Mouse (Mus musculus) midbrain, embryonic 11.5 days (tissue): ENCODE results near the gene St3gal3. TPM values are rescaled to one million over a fixed set of nuclear protein-coding genes. Genes with fewer than 3 reads are reported as not detected.
A peak's percentile ranks its signal among the peaks of the same experiment; 100 is the strongest.

Experiments
- ATAC-seq: fragments of 200-750 bp; cut with Nextera tagmentation; 2 replicates; pipeline ENCODE4 v1.8.0; 2017; ENCODE audit warnings: moderate TSS enrichment, moderate library complexity; ENCODE audit not compliant: low FRiP score
- DNase-seq: peaks from one replicate; pipeline ENCODE4 v3.0.0; 2015; ENCODE audit warnings: low spot score; ENCODE audit errors: missing footprints
- H3K27ac ChIP-seq: fragments of 300-500 bp; sonication (generic); 2 replicates; pipeline ENCODE4 v1.5.1; 2014; ENCODE audit warnings: low read depth, low read length
- H3K27me3 ChIP-seq: fragments of 300-500 bp; sonication (generic); 2 replicates; pipeline ENCODE4 v1.6.1; 2014; ENCODE audit warnings: mild to moderate bottlenecking, low read length, moderate library complexity, mixed read lengths; ENCODE audit not compliant: control insufficient read depth, insufficient read depth
- H3K36me3 ChIP-seq: fragments of 300-500 bp; sonication (generic); 2 replicates; pipeline ENCODE4 v1.6.1; 2014; ENCODE audit warnings: mild to moderate bottlenecking, low read length, moderate library complexity, mixed read lengths; ENCODE audit not compliant: control insufficient read depth, insufficient read depth
- H3K4me1 ChIP-seq: fragments of 300-500 bp; sonication (generic); 2 replicates; pipeline ENCODE4 v1.6.1; 2014; ENCODE audit warnings: low read length; ENCODE audit not compliant: control insufficient read depth, insufficient read depth
- H3K4me2 ChIP-seq: fragments of 300-500 bp; sonication (generic); 2 replicates; pipeline ENCODE4 v1.6.1; 2014; ENCODE audit warnings: mild to moderate bottlenecking, moderate library complexity
- H3K4me3 ChIP-seq: fragments of 300-500 bp; sonication (generic); 2 replicates; pipeline ENCODE4 v1.5.1; 2014; ENCODE audit warnings: low read depth, low read length
- H3K9ac ChIP-seq: fragments of 300-500 bp; sonication (generic); 2 replicates; pipeline ENCODE4 v1.6.1; 2014; ENCODE audit warnings: low read length
- H3K9me3 ChIP-seq: fragments of 300-500 bp; sonication (generic); 2 replicates; pipeline ENCODE4 v1.6.1; 2016; ENCODE audit warnings: low read length; ENCODE audit not compliant: control insufficient read depth
- WGBS: fragments of 180-500 bp; shearing (Covaris S2); extraction: QIAGEN DNeasy Blood & Tissue Kit; methylation state at CpG from one replicate; pipeline ENCODE4 v1.1.7; 2014; 5-methylcytosine and 5-hydroxymethylcytosine counted together
- polyA plus RNA-seq: library from polyadenylated mRNA; unstranded; fragments of >200 nt; fragmentation: Nextera tagmentation; extraction: Ambion mirVana; gene quantifications from 2 replicates; pipeline ENCODE4 v1.2.1, GENCODE M21; 2014

The St3gal3 gene
- polyA plus RNA-seq, 1 experiment from 2014 or later, result 5.7 TPM

DNA sequence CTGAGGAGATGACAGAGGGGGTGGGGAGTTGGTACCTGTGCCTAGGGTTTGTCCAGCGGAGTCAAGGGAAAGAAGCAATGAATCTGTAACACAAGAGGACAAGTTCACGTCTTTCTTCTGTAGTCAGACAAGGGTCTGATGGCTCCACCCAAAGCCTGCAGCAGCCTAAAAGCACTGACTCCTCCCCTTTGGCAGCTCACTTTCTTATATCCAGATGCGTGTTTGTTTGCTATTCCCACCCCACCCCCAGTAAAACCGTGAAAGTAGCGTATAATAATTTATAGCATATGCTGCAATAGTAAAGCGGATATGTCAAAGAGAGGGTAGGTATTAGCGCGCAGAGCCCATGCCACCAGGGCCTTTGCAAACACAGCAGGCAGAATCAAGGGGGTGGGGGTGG is 80.1 kb downstream of the St3gal3 start:
- no peak overlapping the region for H3K9ac ChIP-seq
- DNase-seq, result no peak
- no peak overlapping the region for H3K4me3 ChIP-seq
- no peak overlapping the region for H3K4me2 ChIP-seq
- H3K27ac ChIP-seq, result no peak overlapping the region
- no peaks in the 10 kb centered on the region for H3K36me3 ChIP-seq
- H3K4me1 ChIP-seq, result no peaks in the 10 kb centered on the region
- H3K27me3 ChIP-seq, result no peaks in the 10 kb centered on the region
- no peak for ATAC-seq
- 85% methylated on average over 8 of the region's 8 CpGs for WGBS
- no peaks in the 10 kb centered on the region for H3K9me3 ChIP-seq

GRCm38 (mm10) chr4:118053904-118054303 is 80.8 kb downstream of the St3gal3 start:
- no peak overlapping the region for H3K9ac ChIP-seq
- no peaks in the 10 kb centered on the region for H3K36me3 ChIP-seq
- no peak overlapping the region for H3K4me3 ChIP-seq
- no peak overlapping the region for H3K4me2 ChIP-seq
- H3K9me3 ChIP-seq, result no peaks in the 10 kb centered on the region
- no peaks in the 10 kb centered on the region for H3K4me1 ChIP-seq
- ATAC-seq, result no peak
- DNase-seq, result no peak
- no peak overlapping the region for H3K27ac ChIP-seq
- 90% methylated on average over 6 of the region's 6 CpGs for WGBS
- no peaks in the 10 kb centered on the region for H3K27me3 ChIP-seq

DNA sequence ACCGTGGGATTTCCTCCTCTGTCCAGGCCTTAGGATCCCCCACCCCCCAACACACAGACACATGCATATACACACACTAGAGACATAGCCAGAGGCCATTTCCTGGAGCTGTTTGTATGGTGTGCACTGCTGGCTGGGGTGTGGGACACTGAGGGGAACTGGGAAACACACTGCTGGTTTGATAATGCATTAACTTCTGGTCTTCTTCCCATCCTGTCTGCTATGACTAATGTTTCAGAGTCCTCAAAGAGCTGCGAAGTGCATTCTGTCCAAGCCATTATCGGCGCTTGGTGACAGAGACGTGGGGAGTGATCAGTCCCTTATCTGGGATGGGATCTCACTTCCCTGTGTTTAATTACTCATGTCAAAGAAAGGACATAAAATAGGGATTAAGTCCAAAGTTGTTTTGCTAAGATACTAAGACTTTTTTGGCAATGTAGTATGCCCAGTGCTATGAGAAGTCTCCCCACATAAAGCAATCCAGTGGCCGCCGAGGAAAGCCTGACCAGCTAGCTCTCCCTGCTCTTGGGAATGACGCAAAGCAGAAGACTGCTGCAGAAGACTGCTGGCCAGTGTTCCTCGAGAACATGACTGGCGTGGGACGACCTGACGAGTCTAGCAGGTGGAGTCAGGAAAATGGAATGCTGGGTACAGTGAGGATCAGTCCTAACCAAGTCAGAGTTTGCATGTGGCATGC is 85.0 kb downstream of the St3gal3 start:
- Histone ChIP-seq H3K27me3 (no peaks in the 10 kb centered on the region), H3K4me3 (no peak overlapping the region), H3K36me3 (no peaks in the 10 kb centered on the region), H3K4me2 (no peak overlapping the region), H3K4me1 (no peaks in the 10 kb centered on the region), H3K9ac (no peak overlapping the region), H3K9me3 (no peaks in the 10 kb centered on the region), H3K27ac (no peak overlapping the region)
- 85% methylated on average over 12 of the region's 12 CpGs for WGBS
- DNase-seq, result peak; percentile 70
- no peak for ATAC-seq

DNA sequence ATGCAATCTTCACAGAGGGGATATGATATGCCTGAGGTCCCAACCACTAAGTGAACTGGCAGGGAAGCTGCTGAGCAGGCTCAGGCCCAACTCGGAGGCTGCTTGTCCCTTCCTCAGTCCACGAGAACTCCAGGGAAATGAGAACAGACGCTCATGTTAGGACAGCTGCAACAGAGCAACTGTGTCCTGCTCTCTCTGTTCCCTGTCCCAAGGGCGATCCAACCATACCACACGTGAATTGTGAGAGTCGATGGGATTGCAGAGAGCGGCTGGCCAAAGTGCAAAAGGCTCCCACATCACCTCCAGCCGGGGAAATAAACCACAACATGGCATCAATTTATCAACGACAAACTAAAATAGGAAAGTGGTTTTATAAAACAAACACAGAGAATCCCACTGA is 90.2 kb downstream of the St3gal3 start:
- WGBS, result 77% methylated on average over 9 of the region's 9 CpGs

GRCm38 (mm10) chr4:118043331-118044002 is 91.2 kb downstream of the St3gal3 start:
- Histone ChIP-seq H3K4me2 (no peak overlapping the region), H3K36me3 (no peaks in the 10 kb centered on the region), H3K27me3 (no peaks in the 10 kb centered on the region), H3K9ac (no peak overlapping the region), H3K9me3 (no peaks in the 10 kb centered on the region), H3K27ac (no peak overlapping the region), H3K4me3 (no peak overlapping the region), H3K4me1 (no peaks in the 10 kb centered on the region)
- 90% methylated on average over 8 of the region's 8 CpGs for WGBS
- no peak for DNase-seq
- no peak for ATAC-seq

More for the DNA sequence above, 90.2 kb downstream of the St3gal3 start:
- no peak for DNase-seq
- Histone ChIP-seq H3K9ac (no peak overlapping the region), H3K9me3 (no peaks in the 10 kb centered on the region), H3K27ac (no peak overlapping the region), H3K27me3 (no peaks in the 10 kb centered on the region), H3K4me3 (no peak overlapping the region), H3K4me1 (no peaks in the 10 kb centered on the region), H3K4me2 (no peak overlapping the region), H3K36me3 (no peaks in the 10 kb centered on the region)
- no peak for ATAC-seq

DNA sequence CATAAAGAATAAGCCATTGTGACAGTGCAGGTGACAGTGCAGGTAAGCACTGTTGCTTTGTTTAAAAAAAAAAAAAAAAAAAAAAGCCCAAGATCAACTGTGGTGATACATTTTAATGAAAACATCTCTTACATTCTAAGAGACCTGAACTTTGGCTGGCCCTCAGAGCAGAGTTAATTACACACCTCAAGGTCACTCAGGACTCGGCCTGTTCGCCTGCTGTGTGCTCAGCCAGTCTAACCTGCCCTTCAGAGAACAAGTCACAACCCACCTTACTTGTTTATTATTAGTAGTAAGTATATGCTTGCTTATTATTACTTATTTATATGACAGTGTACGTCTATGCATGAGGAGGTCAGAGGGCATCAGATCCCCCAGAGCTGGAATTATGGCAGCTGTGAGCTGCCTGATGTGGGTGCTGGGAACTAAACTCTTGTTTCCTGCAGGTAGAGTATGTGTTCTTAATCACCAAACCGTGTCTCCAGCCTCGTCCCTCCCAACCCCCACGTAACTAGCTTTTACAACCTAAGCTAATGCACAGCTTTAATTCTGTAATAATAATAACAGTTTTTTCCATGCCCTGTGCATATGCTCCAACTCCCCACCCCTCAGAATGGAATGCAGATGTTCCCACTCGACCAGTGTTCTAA is 91.9 kb downstream of the St3gal3 start:
- H3K4me3 ChIP-seq, result no peak overlapping the region
- H3K4me2 ChIP-seq, result no peak overlapping the region
- ATAC-seq (no peak), DNase-seq (no peak)
- WGBS, result 82% methylated on average over 7 of the region's 7 CpGs
- no peaks in the 10 kb centered on the region for H3K27me3 ChIP-seq
- H3K27ac ChIP-seq, result no peak overlapping the region
- H3K9ac ChIP-seq, result no peak overlapping the region
- H3K36me3 ChIP-seq, result no peaks in the 10 kb centered on the region
- H3K4me1 ChIP-seq, result no peaks in the 10 kb centered on the region
- H3K9me3 ChIP-seq, result no peaks in the 10 kb centered on the region

GRCm38 (mm10) chr4:118041145-118041544 is 93.6 kb downstream of the St3gal3 start:
- DNase-seq (no peak), ATAC-seq (no peak)
- Histone ChIP-seq H3K9me3 (no peaks in the 10 kb centered on the region), H3K36me3 (no peaks in the 10 kb centered on the region), H3K27me3 (no peaks in the 10 kb centered on the region), H3K4me1 (no peaks in the 10 kb centered on the region; the same call in 1 of the 2 replicates), H3K4me3 (no peak overlapping the region), H3K27ac (no peak overlapping the region), H3K4me2 (no peak overlapping the region), H3K9ac (no peak overlapping the region)
- WGBS, result 83% methylated on average over 9 of the region's 9 CpGs

DNA sequence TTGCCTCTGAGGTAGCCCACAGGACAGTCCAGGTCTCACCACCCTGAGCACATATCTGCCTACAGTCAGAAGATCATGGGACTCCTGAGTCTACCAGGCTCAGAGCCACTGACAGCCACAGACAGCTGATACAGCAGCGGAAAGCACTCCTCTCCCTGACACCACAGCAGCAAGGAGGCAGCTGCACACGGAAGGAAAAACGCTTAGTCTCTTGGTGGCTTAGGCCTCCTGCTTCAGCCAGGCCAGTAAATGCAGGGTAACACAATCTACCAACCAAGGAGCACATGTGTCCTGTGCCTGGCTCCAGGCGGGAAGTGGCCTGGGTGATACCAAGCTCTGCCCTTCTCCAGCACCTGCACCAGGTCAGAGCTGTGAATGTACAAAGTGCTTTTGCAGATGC is 94.1 kb downstream of the St3gal3 start:
- H3K27ac ChIP-seq, result no peak overlapping the region
- no peak overlapping the region for H3K9ac ChIP-seq
- peak; percentile 67 for DNase-seq
- H3K4me3 ChIP-seq, result no peak overlapping the region
- no peak for ATAC-seq
- 80% methylated on average over 4 of the region's 4 CpGs for WGBS
- no peaks in the 10 kb centered on the region for H3K36me3 ChIP-seq
- no peak overlapping the region for H3K4me2 ChIP-seq
- H3K27me3 ChIP-seq, result no peaks in the 10 kb centered on the region
- H3K9me3 ChIP-seq, result no peaks in the 10 kb centered on the region
- no peaks in the 10 kb centered on the region; the same call in 1 of the 2 replicates for H3K4me1 ChIP-seq

DNA sequence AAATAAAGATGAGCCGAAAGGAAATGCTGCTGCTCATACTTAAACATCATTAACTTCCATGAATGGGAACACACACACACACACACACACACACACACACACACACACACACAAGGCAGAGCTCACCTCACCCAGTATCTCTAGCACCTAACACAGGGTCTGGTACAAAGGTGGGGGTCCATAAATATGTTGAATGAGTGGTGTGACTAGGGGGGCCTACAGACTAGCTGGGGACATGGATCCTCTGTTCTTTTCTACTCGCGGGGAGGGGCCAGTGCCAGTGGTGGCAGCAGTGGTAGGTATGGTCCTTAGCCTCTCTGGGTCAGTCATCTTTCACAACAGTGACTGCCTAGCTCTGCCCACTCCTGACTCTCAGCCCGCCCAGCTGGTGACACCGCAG is 94.8 kb downstream of the St3gal3 start:
- ATAC-seq, result no peak
- H3K4me1 ChIP-seq, result no peaks in the 10 kb centered on the region; the same call in 1 of the 2 replicates
- H3K27me3 ChIP-seq, result no peaks in the 10 kb centered on the region
- H3K4me2 ChIP-seq, result no peak overlapping the region
- no peak overlapping the region for H3K27ac ChIP-seq
- H3K9ac ChIP-seq, result no peak overlapping the region
- no peak overlapping the region for H3K4me3 ChIP-seq
- no peaks in the 10 kb centered on the region for H3K9me3 ChIP-seq
- no peaks in the 10 kb centered on the region for H3K36me3 ChIP-seq
- peak; percentile 10 for DNase-seq
- WGBS, result 94% methylated on average over 5 of the region's 5 CpGs
